Mouse (Mus musculus): ENCODE data around the gene Tasp1.
A peak's percentile ranks its signal among the peaks of the same experiment; 100 is the strongest.
"Not testable (repeated sequence)": the region's sequence is repeated elsewhere in the genome, so short reads cannot be mapped to it uniquely, and the experiment has no call there.

Gene Tasp1

GRCm38 (mm10) chr2:140051607-140052126 is 14.9 kb downstream of the Tasp1 start:
- no peak for DNase-seq

- DNase-seq, result no peak
Observed at GRCm38 (mm10) chr2:140042522-140043131, 24.0 kb downstream of the Tasp1 start.

GRCm38 (mm10) chr2:140042081-140042480 is 24.5 kb downstream of the Tasp1 start:
- no peak for DNase-seq

- DNase-seq, result no peak
Observed at GRCm38 (mm10) chr2:140037459-140037858, 29.1 kb downstream of the Tasp1 start.

GRCm38 (mm10) chr2:140036854-140037253 is 29.8 kb downstream of the Tasp1 start:
- DNase-seq, result no peak

GRCm38 (mm10) chr2:140024937-140025336 is 41.7 kb downstream of the Tasp1 start:
- peak; percentile 1 for DNase-seq

- no peak for DNase-seq
Observed at GRCm38 (mm10) chr2:140007406-140007805, 59.2 kb downstream of the Tasp1 start.

GRCm38 (mm10) chr2:139998170-139998569 is 68.4 kb downstream of the Tasp1 start:
- no peak for DNase-seq

GRCm38 (mm10) chr2:139989907-139990306 is 76.7 kb downstream of the Tasp1 start:
- DNase-seq, result not testable (repeated sequence)

GRCm38 (mm10) chr2:139967451-139967850 is 99.2 kb downstream of the Tasp1 start:
- no peak for DNase-seq

- peak; percentile 75 for DNase-seq
Observed at GRCm38 (mm10) chr2:139966288-139966687, 100.3 kb downstream of the Tasp1 start.

GRCm38 (mm10) chr2:139948843-139949242 is 117.8 kb downstream of the Tasp1 start:
- no peak for DNase-seq

GRCm38 (mm10) chr2:139937581-139937980 is 129.0 kb downstream of the Tasp1 start:
- no peak for DNase-seq

- no peak for DNase-seq
Observed at GRCm38 (mm10) chr2:139934577-139934976, 132.0 kb downstream of the Tasp1 start.

- DNase-seq, result no peak
Observed at GRCm38 (mm10) chr2:139934033-139934572, 132.5 kb downstream of the Tasp1 start.

- no peak for DNase-seq
Observed at GRCm38 (mm10) chr2:139932211-139932610, 134.4 kb downstream of the Tasp1 start.

- DNase-seq, result no peak
Observed at GRCm38 (mm10) chr2:139924937-139925336, 141.7 kb downstream of the Tasp1 start.

GRCm38 (mm10) chr2:139921395-139921794 is 145.2 kb downstream of the Tasp1 start:
- DNase-seq, result not testable (repeated sequence)

- DNase-seq, result peak; percentile 13
Observed at GRCm38 (mm10) chr2:139919757-139920156, 146.8 kb downstream of the Tasp1 start.

GRCm38 (mm10) chr2:139906441-139907157 is 160.0 kb downstream of the Tasp1 start:
- DNase-seq, result no peak

- peak; percentile 28 for DNase-seq
Observed at GRCm38 (mm10) chr2:139891405-139892089, 175.1 kb downstream of the Tasp1 start.

- DNase-seq, result no peak
Observed at GRCm38 (mm10) chr2:139884264-139884637, 182.4 kb downstream of the Tasp1 start.

GRCm38 (mm10) chr2:139883581-139884263 is 182.9 kb downstream of the Tasp1 start:
- peak; percentile 57 for DNase-seq
